Mouse (Mus musculus): ENCODE measurements around the gene Adcy4.

- TF ChIP-seq CTCF (IDR thresholded peaks at IDR 0.05; ENCODE audit: borderline replicate concordance, control insufficient read depth, extremely low read depth, insufficient read depth, low read length, poor library complexity) (no peak), POLR2A (IDR thresholded peaks at IDR 0.05; ENCODE audit: control insufficient read depth, extremely low read depth, insufficient read depth, low read length, poor library complexity) (no peak)
Measured at GRCm38 (mm10) chr14:55734869-55735268, 49.0 kb downstream of the Adcy4 start.

All from thymus, adult 2 months (tissue).